Mouse (Mus musculus): ENCODE measurements around the gene Mrap. TPM values are rescaled to one million over a fixed set of nuclear protein-coding genes. Genes with fewer than 3 reads are reported as not detected.

Mrap gene
- polyA plus RNA-seq, 1 experiment from 2014 or later: not detected

- H3K4me2 ChIP-seq: no peak overlapping the region
- WGBS: 86% methylated on average over 4 of the region's 4 CpGs
- H3K27me3 ChIP-seq: no peaks in the 10 kb centered on the region
- no peak overlapping the region for H3K9ac ChIP-seq
- no peak overlapping the region for H3K27ac ChIP-seq
- peaks cover 10% of the 10 kb centered on the region for H3K4me1 ChIP-seq
- H3K36me3 ChIP-seq (ENCODE audit: poor library complexity, severe bottlenecking): peaks cover 79% of the 10 kb centered on the region
- no peaks in the 10 kb centered on the region for H3K9me3 ChIP-seq (replicated peaks)
- no peak overlapping the region for H3K4me3 ChIP-seq
- ATAC-seq: no peak
These were observed 22.5 kb downstream of the Mrap start for GRCm38 (mm10) chr16:90760515-90760914.

GRCm38 (mm10) chr16:90765195-90765877, 27.3 kb downstream of the Mrap start:
- no peak for ATAC-seq
- H3K4me1 ChIP-seq: no peaks in the 10 kb centered on the region
- no peak overlapping the region for H3K27ac ChIP-seq
- 93% methylated on average over 9 of the region's 9 CpGs for WGBS
- H3K4me2 ChIP-seq: no peak overlapping the region
- peaks cover 88% of the 10 kb centered on the region for H3K36me3 ChIP-seq (ENCODE audit: poor library complexity, severe bottlenecking)
- H3K9me3 ChIP-seq (replicated peaks): no peaks in the 10 kb centered on the region
- no peaks in the 10 kb centered on the region for H3K27me3 ChIP-seq
- H3K4me3 ChIP-seq: no peak overlapping the region
- no peak overlapping the region for H3K9ac ChIP-seq

GRCm38 (mm10) chr16:90766919-90767454, 29.0 kb downstream of the Mrap start:
- ATAC-seq: no peak
- 95% methylated on average over 15 of the region's 15 CpGs for WGBS
- no peaks in the 10 kb centered on the region for H3K9me3 ChIP-seq (replicated peaks)
- no peak overlapping the region for H3K27ac ChIP-seq
- no peaks in the 10 kb centered on the region for H3K4me1 ChIP-seq
- no peaks in the 10 kb centered on the region for H3K27me3 ChIP-seq
- peaks cover 88% of the 10 kb centered on the region for H3K36me3 ChIP-seq (ENCODE audit: poor library complexity, severe bottlenecking)
- H3K4me2 ChIP-seq: no peak overlapping the region
- no peak overlapping the region for H3K4me3 ChIP-seq
- no peak overlapping the region for H3K9ac ChIP-seq

GRCm38 (mm10) chr16:90774216-90774615, 36.2 kb downstream of the Mrap start:
- Histone ChIP-seq H3K9me3 (replicated peaks) (no peaks in the 10 kb centered on the region), H3K4me2 (no peak overlapping the region), H3K9ac (no peak overlapping the region), H3K4me3 (no peak overlapping the region), H3K27ac (no peak overlapping the region), H3K4me1 (no peaks in the 10 kb centered on the region), H3K36me3 (ENCODE audit: poor library complexity, severe bottlenecking) (peaks cover 99% of the 10 kb centered on the region), H3K27me3 (no peaks in the 10 kb centered on the region)
- ATAC-seq: no peak
- 98% methylated on average over 12 of the region's 12 CpGs for WGBS

GRCm38 (mm10) chr16:90774646-90775045, 36.6 kb downstream of the Mrap start:
- WGBS: 93% methylated on average over 6 of the region's 6 CpGs
- Histone ChIP-seq H3K4me2 (no peak overlapping the region), H3K36me3 (ENCODE audit: poor library complexity, severe bottlenecking) (peaks cover 99% of the 10 kb centered on the region)

GRCm38 (mm10) chr16:90775946-90776520, 38.0 kb downstream of the Mrap start:
- ATAC-seq: no peak
- peaks cover 100% of the 10 kb centered on the region for H3K36me3 ChIP-seq (ENCODE audit: poor library complexity, severe bottlenecking)
- 90% methylated on average over 10 of the region's 10 CpGs for WGBS

More at GRCm38 (mm10) chr16:90774646-90775045, 36.6 kb downstream of the Mrap start:
- H3K9ac ChIP-seq: no peak overlapping the region
- no peak overlapping the region for H3K27ac ChIP-seq
- H3K27me3 ChIP-seq: no peaks in the 10 kb centered on the region
- ATAC-seq: no peak
- no peaks in the 10 kb centered on the region for H3K9me3 ChIP-seq (replicated peaks)
- no peaks in the 10 kb centered on the region for H3K4me1 ChIP-seq
- H3K4me3 ChIP-seq: no peak overlapping the region

GRCm38 (mm10) chr16:90779783-90780182, 41.8 kb downstream of the Mrap start:
- no peak overlapping the region for H3K4me3 ChIP-seq
- H3K4me2 ChIP-seq: no peak overlapping the region
- no peak overlapping the region for H3K27ac ChIP-seq
- no peak overlapping the region for H3K9ac ChIP-seq
- ATAC-seq: no peak
- H3K4me1 ChIP-seq: no peaks in the 10 kb centered on the region
- no peaks in the 10 kb centered on the region for H3K9me3 ChIP-seq (replicated peaks)
- 92% methylated on average over 11 of the region's 11 CpGs for WGBS
- no peaks in the 10 kb centered on the region for H3K27me3 ChIP-seq
- peaks cover 98% of the 10 kb centered on the region for H3K36me3 ChIP-seq (ENCODE audit: poor library complexity, severe bottlenecking)

More at GRCm38 (mm10) chr16:90775946-90776520, 38.0 kb downstream of the Mrap start:
- H3K4me3 ChIP-seq: no peak overlapping the region
- H3K4me2 ChIP-seq: no peak overlapping the region
- H3K4me1 ChIP-seq: no peaks in the 10 kb centered on the region
- no peaks in the 10 kb centered on the region for H3K9me3 ChIP-seq (replicated peaks)
- H3K27ac ChIP-seq: no peak overlapping the region
- H3K9ac ChIP-seq: no peak overlapping the region
- H3K27me3 ChIP-seq: no peaks in the 10 kb centered on the region

- no peak overlapping the region for H3K27ac ChIP-seq
- no peaks in the 10 kb centered on the region for H3K27me3 ChIP-seq
- no peak for ATAC-seq
- no peaks in the 10 kb centered on the region for H3K4me1 ChIP-seq
- 96% methylated on average over 11 of the region's 11 CpGs for WGBS
- H3K9ac ChIP-seq: no peak overlapping the region
- H3K9me3 ChIP-seq (replicated peaks): no peaks in the 10 kb centered on the region
- H3K4me3 ChIP-seq: no peak overlapping the region
- no peak overlapping the region for H3K4me2 ChIP-seq
- H3K36me3 ChIP-seq (ENCODE audit: poor library complexity, severe bottlenecking): peaks cover 97% of the 10 kb centered on the region
These were observed 45.3 kb downstream of the Mrap start for GRCm38 (mm10) chr16:90783302-90783701.

- H3K9me3 ChIP-seq (replicated peaks): no peaks in the 10 kb centered on the region
- H3K4me3 ChIP-seq: no peak overlapping the region
- 93% methylated on average over 4 of the region's 4 CpGs for WGBS
- no peaks in the 10 kb centered on the region for H3K27me3 ChIP-seq
- H3K27ac ChIP-seq: no peak overlapping the region
- peaks cover 97% of the 10 kb centered on the region for H3K36me3 ChIP-seq (ENCODE audit: poor library complexity, severe bottlenecking)
- H3K9ac ChIP-seq: no peak overlapping the region
- ATAC-seq: no peak
- H3K4me2 ChIP-seq: no peak overlapping the region
- no peaks in the 10 kb centered on the region for H3K4me1 ChIP-seq
These were observed 47.2 kb downstream of the Mrap start for GRCm38 (mm10) chr16:90785257-90785656.

- H3K27ac ChIP-seq: no peak overlapping the region
- H3K9me3 ChIP-seq (replicated peaks): no peaks in the 10 kb centered on the region
- no peaks in the 10 kb centered on the region for H3K27me3 ChIP-seq
These were observed 50.6 kb downstream of the Mrap start for GRCm38 (mm10) chr16:90788580-90788979.

GRCm38 (mm10) chr16:90790946-90791345, 52.9 kb downstream of the Mrap start:
- H3K9ac ChIP-seq: no peak overlapping the region
- 89% methylated on average over 6 of the region's 6 CpGs for WGBS
- ATAC-seq: no peak

More at GRCm38 (mm10) chr16:90788580-90788979, 50.6 kb downstream of the Mrap start:
- peaks cover 99% of the 10 kb centered on the region for H3K36me3 ChIP-seq (ENCODE audit: poor library complexity, severe bottlenecking)
- no peak overlapping the region for H3K9ac ChIP-seq
- no peak for ATAC-seq
- H3K4me3 ChIP-seq: no peak overlapping the region
- WGBS: 92% methylated on average over 6 of the region's 6 CpGs
- no peak overlapping the region for H3K4me2 ChIP-seq
- H3K4me1 ChIP-seq: no peaks in the 10 kb centered on the region

GRCm38 (mm10) chr16:90792066-90792465, 54.1 kb downstream of the Mrap start:
- Histone ChIP-seq H3K9ac (no peak overlapping the region), H3K4me3 (no peak overlapping the region), H3K27ac (no peak overlapping the region), H3K27me3 (no peaks in the 10 kb centered on the region), H3K4me1 (no peaks in the 10 kb centered on the region), H3K36me3 (ENCODE audit: poor library complexity, severe bottlenecking) (peaks cover 99% of the 10 kb centered on the region), H3K4me2 (no peak overlapping the region), H3K9me3 (replicated peaks) (no peaks in the 10 kb centered on the region)
- no peak for ATAC-seq
- 94% methylated on average over 5 of the region's 5 CpGs for WGBS

More at GRCm38 (mm10) chr16:90790946-90791345, 52.9 kb downstream of the Mrap start:
- peaks cover 98% of the 10 kb centered on the region for H3K36me3 ChIP-seq (ENCODE audit: poor library complexity, severe bottlenecking)
- no peak overlapping the region for H3K27ac ChIP-seq
- H3K27me3 ChIP-seq: no peaks in the 10 kb centered on the region
- no peaks in the 10 kb centered on the region for H3K4me1 ChIP-seq
- no peak overlapping the region for H3K4me3 ChIP-seq
- H3K9me3 ChIP-seq (replicated peaks): no peaks in the 10 kb centered on the region
- H3K4me2 ChIP-seq: no peak overlapping the region

All from forebrain, embryonic 13.5 days (tissue).